Mouse (Mus musculus): ENCODE results near the gene Wfdc8. TPM values are rescaled to one million over a fixed set of nuclear protein-coding genes. Genes with fewer than 3 reads are reported as not detected.

Gene Wfdc8
- polyA plus RNA-seq, 1 experiment from 2014 or later = not detected

GRCm38 (mm10) chr2:164560106-164560505 lies 53.3 kb downstream of the Wfdc8 start:
- H3K36me3 ChIP-seq = no peaks in the 10 kb centered on the region
- no peak overlapping the region for H3K4me2 ChIP-seq (replicated peaks)
- ATAC-seq (ENCODE audit: insufficient number of reproducible peaks, insufficient read depth, low FRiP score, low TSS enrichment) = no peak
- no peaks in the 10 kb centered on the region for H3K9me3 ChIP-seq
- H3K27me3 ChIP-seq = 0 out of 2 replicates have a peak, but pooled peaks cover 3% of the 10 kb centered on the region
- no peak overlapping the region for H3K4me3 ChIP-seq
- H3K9ac ChIP-seq = no peak overlapping the region
- peaks cover 18% of the 10 kb centered on the region for H3K4me1 ChIP-seq
- 87% methylated on average over 8 of the region's 8 CpGs for WGBS
- H3K27ac ChIP-seq = no peak overlapping the region

GRCm38 (mm10) chr2:164558991-164559645 lies 54.3 kb downstream of the Wfdc8 start:
- ATAC-seq (ENCODE audit: insufficient number of reproducible peaks, insufficient read depth, low FRiP score, low TSS enrichment) = no peak
- Histone ChIP-seq H3K4me1 (peaks cover 14% of the 10 kb centered on the region), H3K4me2 (replicated peaks) (no peak overlapping the region), H3K27ac (no peak overlapping the region), H3K36me3 (no peaks in the 10 kb centered on the region), H3K9me3 (no peaks in the 10 kb centered on the region), H3K27me3 (no peaks in the 10 kb centered on the region), H3K9ac (no peak overlapping the region), H3K4me3 (no peak overlapping the region)
- 41% methylated on average over 16 of the region's 16 CpGs for WGBS

DNA sequence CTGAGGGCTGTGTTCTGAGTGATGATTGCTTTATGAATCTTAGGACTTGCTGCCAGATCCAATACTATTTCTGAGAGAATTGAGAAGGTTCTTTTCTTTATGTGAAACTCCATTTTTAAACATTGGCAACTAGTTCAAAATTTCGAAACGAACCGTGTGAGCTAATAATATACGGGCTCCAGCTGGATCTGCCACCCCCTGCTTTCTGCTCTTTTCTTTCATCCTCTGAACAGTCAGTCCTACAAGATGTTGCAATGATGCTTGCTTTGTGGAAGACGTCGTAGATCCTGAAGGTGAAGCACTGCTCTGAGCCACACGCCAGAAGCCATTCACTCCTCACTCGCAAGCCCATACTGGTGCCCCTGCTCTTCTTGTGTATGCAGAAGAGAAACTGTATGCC lies 55.0 kb downstream of the Wfdc8 start:
- H3K4me3 ChIP-seq = no peak overlapping the region
- no peak for ATAC-seq (ENCODE audit: insufficient number of reproducible peaks, insufficient read depth, low FRiP score, low TSS enrichment)
- WGBS = 85% methylated on average over 8 of the region's 8 CpGs
- no peaks in the 10 kb centered on the region for H3K9me3 ChIP-seq
- no peaks in the 10 kb centered on the region for H3K27me3 ChIP-seq
- no peak overlapping the region for H3K9ac ChIP-seq
- H3K27ac ChIP-seq = no peak overlapping the region
- H3K4me2 ChIP-seq (replicated peaks) = no peak overlapping the region
- peaks cover 11% of the 10 kb centered on the region; the same call in 1 of the 2 replicates for H3K4me1 ChIP-seq
- no peaks in the 10 kb centered on the region for H3K36me3 ChIP-seq

- Histone ChIP-seq H3K4me2 (replicated peaks) (no peak overlapping the region), H3K36me3 (no peaks in the 10 kb centered on the region), H3K9me3 (no peaks in the 10 kb centered on the region), H3K9ac (no peak overlapping the region), H3K27ac (no peak overlapping the region), H3K4me3 (no peak overlapping the region), H3K27me3 (no peaks in the 10 kb centered on the region), H3K4me1 (peaks cover 10% of the 10 kb centered on the region; the same call in 1 of the 2 replicates)
- no peak for ATAC-seq (ENCODE audit: insufficient number of reproducible peaks, insufficient read depth, low FRiP score, low TSS enrichment)
- WGBS = 87% methylated on average over 9 of the region's 9 CpGs
Measured at GRCm38 (mm10) chr2:164551502-164551901, 61.9 kb downstream of the Wfdc8 start.

DNA sequence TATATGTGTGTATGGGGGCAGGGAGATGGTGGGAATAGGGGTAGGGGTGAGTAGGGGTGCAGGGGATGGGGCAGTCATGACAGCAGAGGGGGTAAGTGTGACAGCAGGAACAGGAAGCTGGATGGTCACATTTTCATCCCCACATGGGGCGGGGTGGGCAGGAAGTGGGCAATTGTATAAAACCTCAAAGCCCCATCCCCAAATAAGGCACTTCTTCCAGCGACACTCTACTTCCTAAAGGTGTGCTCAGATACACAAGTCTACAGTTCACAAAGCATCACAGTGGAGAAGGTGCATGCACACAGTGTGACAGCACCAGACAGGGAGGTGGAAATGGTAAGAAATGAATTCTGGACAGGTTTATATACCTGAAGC lies 62.5 kb downstream of the Wfdc8 start:
- Histone ChIP-seq H3K4me2 (replicated peaks) (no peak overlapping the region), H3K4me3 (no peak overlapping the region), H3K27ac (no peak overlapping the region), H3K9me3 (no peaks in the 10 kb centered on the region), H3K36me3 (no peaks in the 10 kb centered on the region), H3K27me3 (no peaks in the 10 kb centered on the region), H3K9ac (no peak overlapping the region), H3K4me1 (peaks cover 10% of the 10 kb centered on the region; the same call in 1 of the 2 replicates)
- ATAC-seq (ENCODE audit: insufficient number of reproducible peaks, insufficient read depth, low FRiP score, low TSS enrichment) = no peak
- WGBS = 77% methylated on average over 2 of the region's 2 CpGs

DNA sequence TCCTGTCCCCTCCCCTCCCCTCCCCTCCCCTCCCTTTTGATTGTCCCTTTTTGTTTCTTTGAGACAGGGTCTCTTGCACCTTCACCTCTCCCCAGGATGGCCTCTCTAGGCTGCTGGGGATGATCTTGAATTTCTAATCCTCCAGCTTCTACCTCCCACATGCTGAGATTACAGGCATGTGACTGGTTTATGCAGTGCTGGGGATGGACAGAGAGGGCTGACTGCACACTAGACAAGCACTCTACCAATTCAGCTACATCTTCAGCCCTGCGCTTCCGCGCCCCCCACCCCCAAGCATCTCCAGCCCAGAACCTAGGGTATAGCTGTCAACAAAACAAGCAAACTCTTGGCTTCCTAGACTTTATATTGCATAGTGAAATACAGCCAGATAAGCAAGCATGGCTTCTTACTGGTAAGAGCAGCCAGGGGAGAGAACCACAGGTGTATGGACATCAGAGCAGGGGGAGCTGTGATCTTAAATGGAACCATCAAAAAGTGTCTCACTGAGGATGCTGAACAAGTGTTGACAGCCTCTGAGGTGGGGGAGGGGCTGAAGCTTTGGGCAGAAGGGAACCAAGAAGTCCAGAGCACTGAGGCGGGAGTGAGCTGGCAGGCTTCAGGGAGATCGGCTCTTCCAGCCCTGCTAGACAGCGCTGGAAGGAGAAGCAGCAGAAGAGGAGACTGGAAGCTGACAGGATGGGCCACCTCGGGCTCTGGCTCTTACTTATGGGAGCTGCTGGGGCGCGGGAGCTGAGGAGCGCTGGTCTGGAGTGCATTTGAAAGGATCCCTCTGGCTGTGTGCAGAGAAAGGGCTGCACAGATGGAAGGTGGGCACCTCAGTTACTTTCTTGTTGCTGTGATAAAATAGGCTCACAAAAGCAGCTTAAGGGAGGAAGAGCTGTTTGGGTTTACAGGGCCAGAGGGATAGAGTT lies 63.2 kb downstream of the Wfdc8 start:
- H3K9me3 ChIP-seq = no peaks in the 10 kb centered on the region
- 12% methylated on average over 10 of the region's 10 CpGs for WGBS
- H3K27me3 ChIP-seq = no peaks in the 10 kb centered on the region
- H3K36me3 ChIP-seq = no peaks in the 10 kb centered on the region
- peak overlapping the region; percentile 33 for H3K4me2 ChIP-seq (replicated peaks)
- no peak for ATAC-seq (ENCODE audit: insufficient number of reproducible peaks, insufficient read depth, low FRiP score, low TSS enrichment)
- H3K9ac ChIP-seq = no peak overlapping the region
- H3K4me1 ChIP-seq = peaks cover 10% of the 10 kb centered on the region; the same call in 1 of the 2 replicates
- no peak overlapping the region for H3K27ac ChIP-seq
- no peak overlapping the region for H3K4me3 ChIP-seq

- Histone ChIP-seq H3K9ac (no peak overlapping the region), H3K4me1 (peaks cover 12% of the 10 kb centered on the region; the same call in 1 of the 2 replicates), H3K27ac (no peak overlapping the region), H3K27me3 (no peaks in the 10 kb centered on the region), H3K36me3 (no peaks in the 10 kb centered on the region), H3K4me2 (replicated peaks) (no peak overlapping the region), H3K4me3 (no peak overlapping the region), H3K9me3 (no peaks in the 10 kb centered on the region)
- WGBS = 49% methylated on average over 4 of the region's 4 CpGs
- ATAC-seq (ENCODE audit: insufficient number of reproducible peaks, insufficient read depth, low FRiP score, low TSS enrichment) = no peak
Measured at GRCm38 (mm10) chr2:164549338-164549737, 64.1 kb downstream of the Wfdc8 start.

Other genes starting within 250 kb of the Wfdc8 start
- 0.96 and 1.5 TPM in 2 replicates for gene Slpi, start 224.5 kb downstream of the Wfdc8 start, polyA plus RNA-seq (2016; fragmentation: Nextera tagmentation; extraction: Ambion mirVana)
- gene Rbpjl, start 210.5 kb downstream of the Wfdc8 start, polyA plus RNA-seq (2016; fragmentation: Nextera tagmentation; extraction: Ambion mirVana) = 0.46 and 0.53 TPM in 2 replicates
- 36.2 and 43.9 TPM in 2 replicates for gene Matn4, start 208.5 kb downstream of the Wfdc8 start, polyA plus RNA-seq (2016; fragmentation: Nextera tagmentation; extraction: Ambion mirVana)
- gene Sdc4, start 169.7 kb downstream of the Wfdc8 start, polyA plus RNA-seq (2016; fragmentation: Nextera tagmentation; extraction: Ambion mirVana) = 42.6 and 44.4 TPM in 2 replicates
- gene Sys1, start 156.7 kb downstream of the Wfdc8 start, polyA plus RNA-seq (2016; fragmentation: Nextera tagmentation; extraction: Ambion mirVana) = 65.4 and 66.8 TPM in 2 replicates
- gene Gm20458, start 152.7 kb downstream of the Wfdc8 start, polyA plus RNA-seq (2016; fragmentation: Nextera tagmentation; extraction: Ambion mirVana) = 6.1 and 6.5 TPM in 2 replicates
- not detected in 2 replicates for gene Trp53tg5, start 139.9 kb downstream of the Wfdc8 start, polyA plus RNA-seq (2016; fragmentation: Nextera tagmentation; extraction: Ambion mirVana)
- 1.7 and 2.2 TPM in 2 replicates for gene Dbndd2, start 127.5 kb downstream of the Wfdc8 start, polyA plus RNA-seq (2016; fragmentation: Nextera tagmentation; extraction: Ambion mirVana)
- 36.7 and 37.7 TPM in 2 replicates for gene Pigt, start 116.1 kb downstream of the Wfdc8 start, polyA plus RNA-seq (2016; fragmentation: Nextera tagmentation; extraction: Ambion mirVana)
- 49.9 and 59.6 TPM in 2 replicates for gene Wfdc2, start 51.2 kb downstream of the Wfdc8 start, polyA plus RNA-seq (2016; fragmentation: Nextera tagmentation; extraction: Ambion mirVana)
- not detected in 2 replicates for gene Spint3, start 40.2 kb downstream of the Wfdc8 start, polyA plus RNA-seq (2016; fragmentation: Nextera tagmentation; extraction: Ambion mirVana)
- gene Wfdc6a, start 28.2 kb downstream of the Wfdc8 start, polyA plus RNA-seq (2016; fragmentation: Nextera tagmentation; extraction: Ambion mirVana) = not detected in 2 replicates
- gene Eppin, start 20.0 kb downstream of the Wfdc8 start, polyA plus RNA-seq (2016; fragmentation: Nextera tagmentation; extraction: Ambion mirVana) = not detected in 2 replicates
- not detected in 2 replicates for gene Wfdc6b, start 104 bp downstream of the Wfdc8 start, polyA plus RNA-seq (2016; fragmentation: Nextera tagmentation; extraction: Ambion mirVana)
- not detected in 2 replicates for gene Wfdc16, start 25.2 kb upstream of the Wfdc8 start, polyA plus RNA-seq (2016; fragmentation: Nextera tagmentation; extraction: Ambion mirVana)
- gene Wfdc10, start 42.4 kb upstream of the Wfdc8 start, polyA plus RNA-seq (2016; fragmentation: Nextera tagmentation; extraction: Ambion mirVana) = not detected in 2 replicates
- gene Wfdc9, start 43.0 kb upstream of the Wfdc8 start, polyA plus RNA-seq (2016; fragmentation: Nextera tagmentation; extraction: Ambion mirVana) = not detected in 2 replicates
- not detected in 2 replicates for gene Wfdc11, start 60.5 kb upstream of the Wfdc8 start, polyA plus RNA-seq (2016; fragmentation: Nextera tagmentation; extraction: Ambion mirVana)
- 0.45 TPM in 1 of 2 replicates, not detected in the other for gene Wfdc13, start 71.5 kb upstream of the Wfdc8 start, polyA plus RNA-seq (2016; fragmentation: Nextera tagmentation; extraction: Ambion mirVana)
- not detected in 2 replicates for gene Spint4, start 84.9 kb upstream of the Wfdc8 start, polyA plus RNA-seq (2016; fragmentation: Nextera tagmentation; extraction: Ambion mirVana)
- gene Spint5, start 101.7 kb upstream of the Wfdc8 start, polyA plus RNA-seq (2016; fragmentation: Nextera tagmentation; extraction: Ambion mirVana) = not detected in 2 replicates
- gene Wfdc3, start 132.3 kb upstream of the Wfdc8 start, polyA plus RNA-seq (2016; fragmentation: Nextera tagmentation; extraction: Ambion mirVana) = 0.72 and 1.3 TPM in 2 replicates
- gene Dnttip1, start 132.4 kb upstream of the Wfdc8 start, polyA plus RNA-seq (2016; fragmentation: Nextera tagmentation; extraction: Ambion mirVana) = 92.5 and 97.1 TPM in 2 replicates
- gene Ube2c, start 156.3 kb upstream of the Wfdc8 start, polyA plus RNA-seq (2016; fragmentation: Nextera tagmentation; extraction: Ambion mirVana) = 472 and 488 TPM in 2 replicates
- 31.7 and 40.6 TPM in 2 replicates for gene Tnnc2, start 166.3 kb upstream of the Wfdc8 start, polyA plus RNA-seq (2016; fragmentation: Nextera tagmentation; extraction: Ambion mirVana)
- gene Snx21, start 172.2 kb upstream of the Wfdc8 start, polyA plus RNA-seq (2016; fragmentation: Nextera tagmentation; extraction: Ambion mirVana) = 18.3 and 19.6 TPM in 2 replicates
- 16.8 and 16.9 TPM in 2 replicates for gene Acot8, start 191.3 kb upstream of the Wfdc8 start, polyA plus RNA-seq (2016; fragmentation: Nextera tagmentation; extraction: Ambion mirVana)
- 9.0 and 9.5 TPM in 2 replicates for gene Zswim3, start 191.5 kb upstream of the Wfdc8 start, polyA plus RNA-seq (2016; fragmentation: Nextera tagmentation; extraction: Ambion mirVana)
- gene Zswim1, start 209.1 kb upstream of the Wfdc8 start, polyA plus RNA-seq (2016; fragmentation: Nextera tagmentation; extraction: Ambion mirVana) = 17.9 and 20.8 TPM in 2 replicates
- gene Spata25, start 214.9 kb upstream of the Wfdc8 start, polyA plus RNA-seq (2016; fragmentation: Nextera tagmentation; extraction: Ambion mirVana) = 0.22 TPM in 1 of 2 replicates, not detected in the other
- gene Ctsa, start 219.2 kb upstream of the Wfdc8 start, polyA plus RNA-seq (2016; fragmentation: Nextera tagmentation; extraction: Ambion mirVana) = 120 and 124 TPM in 2 replicates
- 6.7 and 7.4 TPM in 2 replicates for gene Neurl2, start 219.8 kb upstream of the Wfdc8 start, polyA plus RNA-seq (2016; fragmentation: Nextera tagmentation; extraction: Ambion mirVana)
- 57.8 and 59.4 TPM in 2 replicates for gene Pltp, start 244.1 kb upstream of the Wfdc8 start, polyA plus RNA-seq (2016; fragmentation: Nextera tagmentation; extraction: Ambion mirVana)

Measured in embryonic facial prominence, embryonic 12.5 days (tissue).